Mouse (Mus musculus) MN1 (cell line): ENCODE measurements around the gene Trmt44.
"Not testable (repeated sequence)": the region's sequence is repeated elsewhere in the genome, so short reads cannot be mapped to it uniquely, and the experiment has no call there.

Source experiments
- DNase-seq: peaks from one replicate; pipeline ENCODE4 v3.0.0-alpha.2; 2016; ENCODE audit warnings: low spot score

Gene Trmt44

DNA sequence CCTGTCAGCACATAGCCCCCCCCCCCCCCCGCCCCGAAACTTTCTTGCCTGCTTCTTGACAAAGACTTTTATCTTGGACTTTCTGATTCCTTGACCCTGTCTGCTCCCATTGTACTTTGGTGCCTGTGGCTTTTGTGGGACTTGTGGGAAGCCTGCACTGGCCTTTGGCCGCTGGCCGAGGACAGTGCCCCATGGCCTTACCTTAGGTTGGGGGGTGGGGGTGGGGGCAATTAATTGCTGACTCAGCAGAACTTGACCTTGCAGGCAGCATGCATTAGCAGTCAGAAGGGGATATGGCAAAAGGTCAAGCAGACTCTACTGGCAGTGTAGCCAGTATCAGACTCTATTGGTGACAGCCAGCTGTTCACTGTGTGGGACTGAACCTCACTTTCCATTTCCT is 16.6 kb upstream of the Trmt44 start:
- no peak for DNase-seq

GRCm38 (mm10) chr5:35584259-35584658 is 9.4 kb upstream of the Trmt44 start:
- not testable (repeated sequence) for DNase-seq

GRCm38 (mm10) chr5:35583221-35583783 is 8.4 kb upstream of the Trmt44 start:
- no peak for DNase-seq

DNA sequence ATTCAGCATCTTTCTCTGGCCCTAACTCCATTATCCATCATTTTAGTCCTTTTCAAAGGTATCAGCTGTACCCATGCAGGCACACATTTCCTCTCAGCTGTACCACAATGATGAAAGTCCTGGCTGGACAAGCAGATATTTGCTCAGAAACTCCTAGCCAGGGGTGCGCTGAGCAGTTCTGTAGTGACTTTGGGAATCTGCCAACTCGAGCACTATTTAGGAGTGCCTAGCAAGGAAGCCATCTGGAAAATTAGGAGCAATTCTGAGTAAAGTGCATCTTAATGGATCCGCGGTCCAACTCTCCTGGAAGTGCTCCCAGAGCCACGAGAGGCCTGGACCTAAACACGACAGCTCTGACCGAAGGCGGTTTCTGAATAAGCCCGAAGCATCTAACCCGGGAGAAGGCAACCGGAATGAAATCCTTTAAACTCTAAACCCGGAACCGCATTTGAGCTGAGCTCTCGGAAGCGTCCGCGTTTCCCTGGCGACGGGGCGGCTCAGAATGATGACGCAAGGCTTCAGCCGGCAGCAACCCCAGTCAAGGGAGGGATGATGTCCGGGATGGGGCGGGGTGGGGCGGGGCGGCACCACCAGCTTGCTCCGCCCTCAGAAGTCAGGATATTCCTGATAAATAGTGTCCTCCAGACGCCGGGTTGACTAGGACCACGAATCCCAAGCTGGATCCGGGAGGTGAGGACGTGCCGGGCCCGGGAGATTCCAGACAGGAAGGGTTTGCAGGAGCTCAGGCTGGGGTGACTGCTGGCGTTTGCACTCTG is 7.8 kb upstream of the Trmt44 start, which contains the start of gene Acox3:
Acox3 (plus strand) TSS at position 596 of the 776 bp plus-strand sequence.
- peak; percentile 91 for DNase-seq

- no peak for DNase-seq
Measured at GRCm38 (mm10) chr5:35580156-35580922, 5.5 kb upstream of the Trmt44 start.

DNA sequence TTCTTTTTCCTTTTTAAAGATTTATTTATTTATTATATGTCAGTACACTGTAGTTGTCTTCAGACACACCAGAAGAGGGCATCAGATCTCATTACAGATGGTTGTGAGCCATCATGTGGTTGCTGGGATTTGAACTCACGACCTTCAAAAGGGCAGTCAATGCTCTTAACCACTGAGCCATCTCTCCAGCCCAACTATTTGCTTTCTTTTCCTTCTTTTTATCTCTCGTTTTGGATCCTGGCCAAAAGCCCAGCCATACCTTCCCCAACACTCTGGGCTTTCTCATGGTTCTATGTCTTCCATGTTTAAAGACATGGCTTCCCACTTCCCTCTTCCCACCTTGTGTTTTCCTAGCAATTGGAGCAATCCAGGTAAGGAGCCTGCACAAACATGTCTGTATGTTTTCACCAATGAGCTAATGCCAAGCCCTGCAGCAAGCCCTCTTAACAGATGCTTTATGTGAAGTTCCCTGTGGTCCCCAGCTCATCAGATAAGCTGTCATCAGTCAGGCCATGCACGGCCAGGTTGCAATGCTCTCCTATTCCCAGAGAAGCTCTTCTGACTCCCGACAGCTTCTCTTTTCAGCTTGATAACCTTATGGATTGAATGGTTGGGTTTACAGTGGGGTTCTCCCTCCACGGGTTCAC is 4.5 kb upstream of the Trmt44 start:
- DNase-seq = no peak

- no peak for DNase-seq
Measured at GRCm38 (mm10) chr5:35578411-35578810, 3.5 kb upstream of the Trmt44 start.

DNA sequence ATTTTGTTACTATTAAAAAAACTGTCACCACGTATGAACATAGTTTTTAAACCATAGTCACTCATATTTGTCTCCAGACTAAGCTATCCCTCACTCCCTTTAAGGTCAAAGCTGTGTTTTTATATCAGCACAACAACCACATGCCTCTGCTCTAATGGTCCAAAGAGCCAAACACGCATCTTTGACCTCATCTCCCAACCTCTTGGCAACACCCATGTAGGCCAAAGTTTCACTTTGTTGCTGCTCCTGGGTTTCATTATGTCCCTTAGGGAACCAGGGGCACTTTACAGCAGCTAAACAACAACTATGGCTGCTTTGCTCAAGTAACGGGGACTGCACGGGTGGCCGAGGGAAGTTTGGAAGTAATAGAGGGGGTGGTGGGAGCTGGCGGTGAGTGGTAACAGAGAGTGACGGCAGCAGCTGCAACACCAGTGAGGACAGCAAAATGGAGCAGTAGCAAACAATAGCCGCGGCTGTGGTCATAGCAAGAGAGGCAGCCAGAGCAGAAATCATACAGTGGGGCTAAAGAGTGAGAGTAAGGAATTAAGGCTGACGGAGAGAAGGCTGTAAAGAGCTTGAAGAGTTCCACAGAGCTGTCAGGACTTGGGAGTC is 1.6 kb upstream of the Trmt44 start:
- no peak for DNase-seq

GRCm38 (mm10) chr5:35571546-35571945 is 3.3 kb downstream of the Trmt44 start:
- DNase-seq = no peak

- DNase-seq = no peak
Measured at GRCm38 (mm10) chr5:35566632-35567031, 8.2 kb downstream of the Trmt44 start.

DNA sequence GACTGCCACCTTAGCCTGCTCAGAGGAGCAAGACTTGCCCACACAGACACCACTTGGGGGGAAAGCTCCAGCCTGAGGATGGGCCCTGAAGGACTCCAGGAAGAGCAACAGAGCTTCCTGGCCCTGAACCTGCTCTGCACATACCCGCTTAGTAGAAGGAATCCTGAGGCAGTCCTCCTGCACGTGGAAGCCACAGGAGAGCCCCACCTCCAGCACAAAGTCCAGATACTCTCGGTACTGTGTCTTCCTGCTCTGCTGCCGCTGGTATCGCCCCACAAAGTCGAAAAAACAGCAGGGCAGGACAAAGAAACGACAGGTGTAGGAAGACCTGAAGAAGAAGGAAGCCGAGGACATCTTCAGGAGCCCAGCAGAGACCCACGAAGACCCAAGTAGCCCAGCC is 9.7 kb downstream of the Trmt44 start:
- no peak for DNase-seq

DNA sequence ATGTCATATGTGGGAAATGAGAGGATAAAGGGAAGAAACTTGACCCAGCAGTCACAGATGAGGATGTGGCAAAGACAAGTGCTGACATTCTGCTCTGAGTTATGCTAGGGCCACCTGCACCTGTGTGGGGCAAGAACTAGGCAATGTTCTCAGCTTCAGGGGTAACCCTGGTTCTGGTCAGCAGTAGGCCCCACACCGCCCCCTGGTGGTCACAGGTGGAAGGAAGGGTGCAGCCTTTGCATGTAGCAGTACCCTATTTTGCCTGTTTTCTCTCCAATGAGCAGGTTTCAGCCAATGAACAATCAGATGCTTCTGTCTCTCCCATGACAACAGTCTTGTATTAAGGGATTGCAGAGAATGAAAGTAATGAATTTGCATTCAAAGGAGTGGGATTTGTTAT is 11.4 kb downstream of the Trmt44 start:
- peak; percentile 62 for DNase-seq

GRCm38 (mm10) chr5:35562616-35563015 is 12.3 kb downstream of the Trmt44 start:
- DNase-seq = no peak

- DNase-seq = peak; percentile 13
Measured at GRCm38 (mm10) chr5:35559447-35559846, 15.4 kb downstream of the Trmt44 start.

DNA sequence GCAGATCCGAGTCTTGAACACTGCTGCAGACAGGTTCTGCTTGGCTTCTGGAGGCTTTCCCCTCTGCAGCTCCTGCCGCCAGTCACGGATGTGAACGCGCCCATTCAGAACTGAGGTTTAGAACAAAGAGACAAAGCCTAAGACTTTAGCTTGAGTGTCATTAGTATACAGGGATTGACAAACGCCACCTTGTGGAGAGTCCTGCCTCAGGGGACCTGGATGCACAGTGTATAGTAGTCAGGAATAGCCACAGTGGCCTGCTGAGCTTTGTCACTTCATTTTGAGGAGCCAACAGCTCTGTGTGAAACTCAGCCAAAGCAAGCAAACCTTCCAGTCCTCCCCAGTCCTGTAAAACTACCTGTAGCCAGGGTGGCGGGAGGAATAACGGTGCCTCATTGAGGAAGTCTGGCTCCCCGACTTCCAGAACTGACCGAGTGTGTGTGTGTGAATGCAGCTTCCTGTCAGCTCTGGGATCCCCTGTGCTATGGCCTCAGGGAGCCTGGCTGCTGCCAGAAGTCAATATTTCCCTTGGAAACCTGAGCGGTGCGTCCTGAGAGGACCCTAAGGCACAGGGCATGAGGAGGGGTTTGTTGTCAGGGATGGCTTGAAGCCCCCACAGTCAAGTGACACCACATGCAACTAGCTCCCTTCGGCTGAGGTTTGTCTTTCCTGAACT is 16.8 kb downstream of the Trmt44 start:
- no peak for DNase-seq

- DNase-seq = no peak
Measured at GRCm38 (mm10) chr5:35556393-35556792, 18.5 kb downstream of the Trmt44 start.

- no peak for DNase-seq
Measured at GRCm38 (mm10) chr5:35552838-35553539, 21.9 kb downstream of the Trmt44 start.

- no peak for DNase-seq
Measured at GRCm38 (mm10) chr5:35551855-35552837, 22.7 kb downstream of the Trmt44 start.

- DNase-seq = no peak
Measured at GRCm38 (mm10) chr5:35546127-35546526, 28.7 kb downstream of the Trmt44 start.
